Mouse (Mus musculus) cortical plate, adult 2 months (tissue): ENCODE measurements around the gene Lrrc15.

Source experiments
- CTCF ChIP-seq: fragments of 200-500 bp; IDR thresholded peaks from 2 replicates; pipeline ENCODE4 v1.5.1; 2011; ENCODE audit warnings: mild to moderate bottlenecking, control low read depth, low read length; ENCODE audit not compliant: insufficient read depth; ENCODE audit errors: extremely low read depth
- POLR2A ChIP-seq: fragments of 200-500 bp; IDR thresholded peaks from 2 replicates; pipeline ENCODE4 v1.6.1; 2011; ENCODE audit warnings: mild to moderate bottlenecking, low read length, control low read depth; ENCODE audit not compliant: insufficient read depth; ENCODE audit errors: extremely low read depth

DNA sequence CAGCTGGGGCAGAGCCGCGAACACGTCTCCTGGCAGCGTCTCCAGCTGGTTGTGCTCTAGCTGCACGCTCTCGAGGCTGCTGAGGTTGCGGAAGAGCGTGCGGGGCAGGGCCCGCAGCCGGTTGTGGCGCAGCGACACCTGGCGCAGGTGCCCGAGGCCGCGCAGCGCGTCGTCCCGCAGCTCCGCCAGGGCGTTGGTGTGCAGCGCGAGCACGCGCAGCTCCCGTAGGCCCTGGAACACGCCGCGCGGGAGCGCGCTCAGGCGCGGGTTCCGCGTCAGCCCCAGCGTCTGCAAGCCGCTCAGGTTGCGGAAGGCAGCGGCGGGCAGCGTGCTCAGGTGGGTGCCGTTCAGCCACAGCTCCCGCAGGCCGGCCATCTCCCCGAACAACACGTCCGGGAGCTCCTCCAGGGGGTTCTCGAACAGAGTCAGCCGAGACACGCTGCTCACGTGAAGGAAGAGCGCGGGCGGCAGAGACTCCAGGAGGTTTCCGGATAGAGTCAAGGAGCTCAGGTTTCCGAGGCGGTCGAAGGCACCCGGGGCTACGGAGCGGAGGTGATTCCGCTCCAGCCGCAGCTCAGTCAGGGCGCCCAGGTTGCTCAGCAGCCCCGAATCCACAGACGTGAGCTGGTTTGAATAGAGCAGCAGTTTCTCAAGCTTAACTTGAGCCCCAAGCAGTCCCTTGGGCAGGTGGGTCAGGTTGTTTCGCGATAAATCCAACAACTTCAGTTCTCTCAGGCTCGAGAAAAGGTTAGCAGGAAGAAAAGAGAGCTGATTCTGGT lies 25.7 kb upstream of the Lrrc15 start:
- TF ChIP-seq POLR2A = peak; percentile 55
- no peak for TF ChIP-seq CTCF
